Mouse (Mus musculus) liver, adult 2 months (tissue): ENCODE measurements around the gene Phldb2. TPM values are rescaled to one million over a fixed set of nuclear protein-coding genes. Genes with fewer than 3 reads are reported as not detected.

Experiments
- DNase-seq: peaks from one replicate; pipeline ENCODE4 v3.0.0-alpha.2; 2011; ENCODE audit warnings: low read depth, low spot score; ENCODE audit errors: extremely low read depth
- H3K27ac ChIP-seq: fragments of 200-500 bp; replicated peaks from 2 replicates; pipeline ENCODE4 v1.5.1; 2012; ENCODE audit warnings: low read depth, mild to moderate bottlenecking, control low read depth, inconsistent platforms, low read length; ENCODE audit not compliant: insufficient read depth
- H3K27me3 ChIP-seq: fragments of 200-500 bp; 2 replicates; pipeline ENCODE4 v1.6.1; 2012; ENCODE audit warnings: mild to moderate bottlenecking, moderate library complexity, low read length, inconsistent platforms; ENCODE audit not compliant: control insufficient read depth, insufficient read depth
- H3K36me3 ChIP-seq: fragments of 200-500 bp; 2 replicates; pipeline ENCODE4 v1.6.1; 2012; ENCODE audit warnings: low read length, inconsistent platforms; ENCODE audit not compliant: control insufficient read depth, insufficient read depth
- H3K4me1 ChIP-seq: fragments of 200-500 bp; 2 replicates; pipeline ENCODE4 v1.6.1; 2011; ENCODE audit warnings: low read length; ENCODE audit not compliant: control insufficient read depth, insufficient read depth
- H3K4me3 ChIP-seq: fragments of 200-500 bp; 2 replicates; pipeline ENCODE4 v1.5.1; 2011; ENCODE audit warnings: low read depth, mild to moderate bottlenecking, control low read depth, low read length, moderate library complexity; ENCODE audit not compliant: insufficient read depth
- H3K79me2 ChIP-seq: fragments of 200-500 bp; 2 replicates; pipeline ENCODE4 v1.6.1; 2012; ENCODE audit warnings: inconsistent platforms, mild to moderate bottlenecking, low read length, moderate library complexity; ENCODE audit not compliant: control insufficient read depth, insufficient read depth
- H3K9ac ChIP-seq: fragments of 200-500 bp; 2 replicates; pipeline ENCODE4 v1.6.1; 2012; ENCODE audit warnings: low read depth, mild to moderate bottlenecking, control low read depth, inconsistent platforms, low read length
- CTCF ChIP-seq: fragments of 200-500 bp; IDR thresholded peaks from 2 replicates; pipeline ENCODE4 v1.5.1; 2011; ENCODE audit warnings: low read depth, low read length, control low read depth
- POLR2A ChIP-seq: fragments of 200-500 bp; IDR thresholded peaks from 2 replicates; pipeline ENCODE4 v1.6.1; 2011; ENCODE audit warnings: low read length, control low read depth; ENCODE audit not compliant: insufficient read depth; ENCODE audit errors: extremely low read depth
- WGBS: fragments of 180-500 bp; shearing (Covaris S2); methylation state at CpG from one replicate; pipeline ENCODE4 v1.1.7; 2018; 5-methylcytosine and 5-hydroxymethylcytosine counted together
- polyA plus RNA-seq: library from polyadenylated mRNA; depleted of rRNA; stranded (reverse); fragments of >200 nt; gene quantifications from 2 replicates; pipeline ENCODE4 v1.2.3, GENCODE M21; 2012
- total RNA-seq: library from RNA; depleted of rRNA; stranded (reverse); fragments of >200 nt; gene quantifications from 2 replicates; pipeline ENCODE4 v1.2.3, GENCODE M21; 2014

Phldb2 gene
- total and polyA plus RNA-seq, 2 experiments, result 19.1 to 58.3 TPM

DNA sequence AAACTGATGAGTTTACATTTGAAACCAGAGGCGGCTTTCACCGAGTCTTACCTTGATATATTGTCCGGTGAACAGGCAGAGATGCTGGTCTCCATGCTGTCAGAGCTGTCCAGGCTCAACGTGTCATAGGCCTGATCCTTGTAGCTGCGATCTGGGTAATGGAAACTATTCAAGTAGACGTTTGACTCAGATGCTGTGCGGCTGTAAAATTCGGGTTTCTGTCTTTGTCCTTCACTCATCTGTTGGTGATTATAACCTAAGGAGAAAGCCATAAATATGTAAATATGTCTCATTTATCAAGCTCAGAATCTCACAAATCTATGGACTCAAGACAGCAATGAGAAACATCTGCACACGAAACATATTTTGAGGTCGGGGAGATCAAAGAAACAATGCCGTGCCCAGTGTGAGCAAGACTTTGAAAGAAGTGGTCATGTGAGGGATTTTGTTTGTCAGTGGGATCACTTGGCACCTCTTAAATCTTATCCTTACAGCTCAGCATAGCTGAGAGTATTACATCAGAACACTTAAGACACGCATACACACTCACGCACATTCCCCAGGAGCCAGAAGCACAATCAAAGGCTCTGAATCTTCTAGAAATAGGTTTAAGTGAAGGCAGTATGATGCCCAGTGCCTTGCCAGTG is 190.4 kb downstream of the Phldb2 start:
- Histone ChIP-seq H3K4me1 (peaks cover 2% of the 10 kb centered on the region), H3K36me3 (peaks cover 50% of the 10 kb centered on the region), H3K79me2 (no peaks in the 10 kb centered on the region), H3K27ac (no peak overlapping the region), H3K27me3 (no peaks in the 10 kb centered on the region), H3K4me3 (no peak overlapping the region), H3K9ac (no peak overlapping the region)
- no peak for DNase-seq
- 94% methylated on average over 13 of the region's 13 CpGs for WGBS
- TF ChIP-seq POLR2A (no peak), CTCF (no peak)

- Histone ChIP-seq H3K27ac (no peak overlapping the region), H3K79me2 (no peaks in the 10 kb centered on the region), H3K9ac (no peak overlapping the region), H3K4me3 (no peak overlapping the region), H3K4me1 (peaks cover 2% of the 10 kb centered on the region), H3K27me3 (no peaks in the 10 kb centered on the region), H3K36me3 (peaks cover 53% of the 10 kb centered on the region)
- no peak for TF ChIP-seq POLR2A
- TF ChIP-seq CTCF, result no peak
- 74% methylated on average over 1 of the region's 1 CpGs for WGBS
- no peak for DNase-seq
These were observed 192.0 kb downstream of the Phldb2 start for GRCm38 (mm10) chr16:45761425-45761824.

DNA sequence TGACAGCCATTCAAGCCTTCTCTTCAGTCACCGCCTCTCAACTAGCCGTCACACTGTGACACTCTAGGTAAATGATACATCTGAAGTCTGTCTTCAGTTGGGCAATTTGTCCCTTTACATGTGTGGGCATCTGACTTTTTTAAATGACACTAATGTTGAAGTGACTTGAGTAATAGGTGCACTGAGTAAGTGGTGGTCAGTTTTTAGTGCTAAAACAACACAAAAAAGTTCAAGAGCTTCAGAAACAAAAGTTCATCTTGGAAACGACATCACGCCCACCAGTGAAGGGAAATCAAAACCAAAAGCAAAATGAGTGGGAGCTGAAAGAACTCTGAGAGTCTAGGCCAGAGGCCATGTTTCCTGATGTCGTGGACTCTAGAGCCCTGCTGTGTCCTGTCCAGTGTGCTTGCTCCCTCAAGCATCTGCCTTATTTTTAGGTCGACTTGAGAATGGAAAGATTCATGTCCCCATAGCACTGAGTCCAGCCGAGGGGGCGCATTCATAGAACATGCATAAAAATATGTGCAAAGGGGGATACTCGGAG is 194.6 kb downstream of the Phldb2 start:
- H3K27me3 ChIP-seq, result no peaks in the 10 kb centered on the region
- peaks cover 2% of the 10 kb centered on the region for H3K4me1 ChIP-seq
- H3K79me2 ChIP-seq, result no peaks in the 10 kb centered on the region
- no peak overlapping the region for H3K4me3 ChIP-seq
- peaks cover 41% of the 10 kb centered on the region for H3K36me3 ChIP-seq
- no peak for DNase-seq
- H3K27ac ChIP-seq, result peak overlapping the region; percentile 13; the same call in 1 of the 2 replicates
- TF ChIP-seq CTCF, result no peak
- TF ChIP-seq POLR2A, result no peak
- WGBS, result 65% methylated on average over 9 of the region's 9 CpGs
- no peak overlapping the region for H3K9ac ChIP-seq

DNA sequence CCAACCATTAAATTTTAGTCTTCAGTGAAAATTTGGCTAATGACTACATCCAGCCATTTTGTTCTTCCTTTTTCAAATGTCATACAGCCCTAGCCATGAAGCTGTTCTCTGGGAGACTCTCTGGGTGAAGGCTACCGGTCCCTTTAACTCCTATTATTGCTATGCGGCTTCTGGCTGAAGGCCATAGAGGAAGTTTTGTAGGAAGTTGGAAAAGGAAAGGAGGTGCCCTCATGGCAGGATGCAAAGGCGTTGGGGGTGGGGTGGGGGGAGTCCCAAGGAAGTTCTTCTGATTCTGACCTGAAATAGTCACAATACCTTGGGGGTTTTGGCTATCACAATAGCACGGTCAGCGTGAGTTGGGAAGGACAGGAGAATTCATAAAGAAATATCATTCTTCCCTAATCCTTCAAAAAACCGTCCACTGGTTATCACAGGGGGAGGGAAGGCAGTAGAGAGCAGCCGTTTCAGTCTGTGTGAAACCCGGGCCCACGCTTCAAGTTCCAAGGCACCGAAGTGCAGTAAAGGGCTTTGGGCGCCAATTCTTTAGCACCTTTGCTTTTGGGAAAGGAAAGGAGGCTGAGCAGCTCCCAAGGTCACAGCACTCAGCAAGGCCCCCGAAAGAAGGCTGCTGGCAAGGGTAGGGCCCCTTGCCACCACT is 195.8 kb downstream of the Phldb2 start:
- no peak overlapping the region for H3K4me3 ChIP-seq
- H3K27me3 ChIP-seq, result no peaks in the 10 kb centered on the region
- TF ChIP-seq POLR2A (no peak), CTCF (no peak)
- 78% methylated on average over 12 of the region's 12 CpGs for WGBS
- DNase-seq, result peak; percentile 20
- H3K9ac ChIP-seq, result no peak overlapping the region
- H3K4me1 ChIP-seq, result peaks cover 2% of the 10 kb centered on the region
- H3K36me3 ChIP-seq, result peaks cover 30% of the 10 kb centered on the region
- H3K27ac ChIP-seq, result peak overlapping the region; percentile 91
- no peaks in the 10 kb centered on the region for H3K79me2 ChIP-seq

DNA sequence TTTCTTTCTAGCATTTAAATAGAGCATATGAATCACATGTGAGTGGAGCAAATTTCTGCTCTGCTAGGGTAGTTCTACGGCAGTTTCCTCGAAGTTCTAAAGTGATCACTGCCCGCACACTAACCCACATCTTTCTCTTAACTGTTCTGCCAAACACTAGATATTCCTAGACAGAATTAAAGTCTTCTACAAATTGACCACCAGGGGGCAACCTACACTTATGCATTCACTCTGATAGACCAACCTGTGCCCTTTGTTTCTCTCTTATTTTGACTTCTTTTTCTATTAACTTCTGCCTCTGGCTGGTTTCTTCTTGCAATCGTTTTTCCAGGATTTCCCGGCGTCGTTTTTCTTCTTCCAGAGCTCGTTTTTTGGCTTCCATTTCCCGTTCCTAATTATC is 196.5 kb downstream of the Phldb2 start:
- Histone ChIP-seq H3K27ac (no peak overlapping the region), H3K36me3 (peaks cover 33% of the 10 kb centered on the region), H3K4me1 (peaks cover 2% of the 10 kb centered on the region), H3K27me3 (no peaks in the 10 kb centered on the region), H3K4me3 (no peak overlapping the region), H3K9ac (no peak overlapping the region), H3K79me2 (no peaks in the 10 kb centered on the region)
- 30% methylated on average over 9 of the region's 9 CpGs for WGBS
- peak; percentile 51 for DNase-seq
- TF ChIP-seq POLR2A, result no peak
- peak; percentile 40 for TF ChIP-seq CTCF
